Mouse (Mus musculus): ENCODE data around the gene Mmgt2.

DNA sequence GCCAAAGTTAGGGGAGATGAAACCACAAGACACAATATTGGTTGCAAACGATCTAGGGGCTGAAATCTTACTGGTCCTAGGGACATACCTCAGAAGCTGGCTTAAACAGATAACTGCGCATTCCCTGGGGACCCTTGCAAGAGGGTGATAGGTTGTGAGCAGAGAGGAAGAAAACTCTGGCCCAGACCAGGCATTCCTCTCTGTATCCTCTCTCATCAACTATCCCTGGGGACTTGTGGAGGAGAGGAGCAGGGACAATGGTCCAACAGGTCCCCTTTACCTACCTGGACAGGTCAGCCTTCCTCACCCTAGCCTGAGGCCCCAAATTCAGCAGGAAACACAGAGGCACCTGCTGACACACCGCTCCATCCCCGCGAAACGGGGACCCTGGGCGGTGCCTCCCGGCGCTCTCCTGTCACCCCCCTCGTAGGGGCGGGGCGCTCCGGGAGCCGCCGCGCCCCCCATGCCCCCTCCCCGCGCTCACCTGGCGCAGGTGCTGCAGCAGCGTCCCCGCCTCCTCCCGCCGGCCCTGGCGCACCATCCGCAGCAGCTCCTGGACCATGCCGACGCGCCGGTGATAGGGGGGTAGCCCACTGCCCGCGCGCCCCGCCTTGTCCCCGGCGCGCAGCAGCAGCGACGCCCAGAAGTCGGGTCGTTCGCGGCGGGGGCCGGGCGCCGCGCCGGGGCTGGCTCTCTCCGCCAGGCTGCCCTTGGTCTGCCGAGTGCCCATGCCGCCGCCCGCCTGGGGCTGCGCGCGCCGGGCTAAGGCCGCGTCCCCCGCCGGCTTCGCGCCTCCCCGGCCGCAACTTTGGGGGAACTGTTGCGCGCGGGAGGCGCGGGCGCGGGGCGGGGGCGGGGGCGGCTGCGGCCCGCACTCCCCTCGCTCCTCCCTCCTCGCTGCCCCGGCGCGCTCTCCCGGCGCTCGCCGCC lies 538 bp upstream of the Mmgt2 start, which contains the start of gene Lrrc75a:
- no peak for TF ChIP-seq POLR2A (IDR thresholded peaks at IDR 0.05; ENCODE audit: borderline replicate concordance, control insufficient read depth, low read depth, low read length)
- TF ChIP-seq CTCF (IDR thresholded peaks at IDR 0.05; ENCODE audit: control insufficient read depth, insufficient read depth, low read length) = no peak

Data from bone marrow, adult 2 months (tissue).